Mouse (Mus musculus) duodenum, adult 2 months (tissue): ENCODE data around the gene Mcrip2. TPM values are rescaled to one million over a fixed set of nuclear protein-coding genes. Genes with fewer than 3 reads are reported as not detected.

Source experiments
- polyA plus RNA-seq: library from polyadenylated mRNA; depleted of rRNA; stranded (reverse); fragments of >200 nt; gene quantifications from 2 replicates; pipeline ENCODE4 v1.2.3, GENCODE M21; 2012; ENCODE audit warnings: low replicate concordance; rRNA removed

Gene Mcrip2
- polyA plus RNA-seq: 135 and 209 TPM in 2 replicates

DNA sequence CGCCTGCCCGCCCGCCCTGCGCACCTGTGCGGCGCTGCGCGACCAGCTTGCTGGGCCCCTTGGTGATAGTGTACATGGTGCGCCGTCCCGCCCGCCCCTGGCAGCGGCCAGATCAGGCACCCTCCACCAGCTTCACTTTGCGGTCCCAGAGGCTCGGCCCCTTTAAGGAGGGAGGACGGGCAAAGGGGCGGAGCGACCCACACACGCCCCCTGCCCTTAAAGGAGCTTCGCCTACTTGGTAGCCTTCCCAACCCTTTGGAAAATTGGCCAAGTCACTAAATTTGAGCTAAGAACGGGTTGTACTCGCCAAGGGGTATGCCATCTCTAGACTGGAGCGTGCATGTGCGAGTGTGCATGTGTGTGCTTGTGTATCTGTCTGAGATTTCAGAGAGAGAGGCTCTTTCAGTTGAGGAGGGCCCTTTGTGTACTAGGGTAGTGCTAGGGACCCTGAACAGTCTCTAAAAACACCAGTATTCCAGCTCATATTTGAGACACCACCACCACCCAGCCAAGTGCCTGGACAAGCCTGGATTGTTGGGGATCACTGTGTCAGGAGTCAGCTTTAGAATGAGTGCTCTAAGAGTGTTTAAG is at the start of gene Mcrip2:
Gene Mcrip2, minus strand, starts transcription at position 164 of the 591 bp plus-strand sequence.

GRCm38 (mm10) chr17:25880196-25880910 is 11.8 kb upstream of the Mcrip2 start, which contains the start of gene Wfikkn1:
Gene Wfikkn1 (minus strand): TSS chr17:25880858.

DNA sequence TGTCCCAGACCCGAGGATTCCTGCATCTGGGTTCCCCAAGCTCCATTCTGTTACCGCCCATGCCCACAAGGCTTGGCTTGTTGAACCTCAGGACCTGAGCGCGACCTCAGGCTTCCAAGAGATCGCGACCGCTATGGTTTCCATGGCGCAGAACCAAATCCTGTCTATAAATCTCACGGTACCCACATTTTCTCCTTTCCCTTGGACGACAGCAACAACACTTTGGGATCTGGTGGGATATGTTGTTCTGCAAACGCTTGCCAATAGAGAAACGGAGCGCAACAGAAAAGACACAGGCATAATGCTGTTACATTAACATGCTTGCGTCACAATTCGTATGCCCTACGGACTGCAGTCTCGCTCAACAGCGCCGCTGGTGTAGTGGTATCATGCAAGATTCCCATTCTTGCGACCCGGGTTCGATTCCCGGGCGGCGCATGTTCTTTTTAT is 6.2 kb upstream of the Mcrip2 start, which contains the start of gene Mettl26:
Gene Mettl26, plus strand, starts transcription at position 354 of the 450 bp plus-strand sequence.

DNA sequence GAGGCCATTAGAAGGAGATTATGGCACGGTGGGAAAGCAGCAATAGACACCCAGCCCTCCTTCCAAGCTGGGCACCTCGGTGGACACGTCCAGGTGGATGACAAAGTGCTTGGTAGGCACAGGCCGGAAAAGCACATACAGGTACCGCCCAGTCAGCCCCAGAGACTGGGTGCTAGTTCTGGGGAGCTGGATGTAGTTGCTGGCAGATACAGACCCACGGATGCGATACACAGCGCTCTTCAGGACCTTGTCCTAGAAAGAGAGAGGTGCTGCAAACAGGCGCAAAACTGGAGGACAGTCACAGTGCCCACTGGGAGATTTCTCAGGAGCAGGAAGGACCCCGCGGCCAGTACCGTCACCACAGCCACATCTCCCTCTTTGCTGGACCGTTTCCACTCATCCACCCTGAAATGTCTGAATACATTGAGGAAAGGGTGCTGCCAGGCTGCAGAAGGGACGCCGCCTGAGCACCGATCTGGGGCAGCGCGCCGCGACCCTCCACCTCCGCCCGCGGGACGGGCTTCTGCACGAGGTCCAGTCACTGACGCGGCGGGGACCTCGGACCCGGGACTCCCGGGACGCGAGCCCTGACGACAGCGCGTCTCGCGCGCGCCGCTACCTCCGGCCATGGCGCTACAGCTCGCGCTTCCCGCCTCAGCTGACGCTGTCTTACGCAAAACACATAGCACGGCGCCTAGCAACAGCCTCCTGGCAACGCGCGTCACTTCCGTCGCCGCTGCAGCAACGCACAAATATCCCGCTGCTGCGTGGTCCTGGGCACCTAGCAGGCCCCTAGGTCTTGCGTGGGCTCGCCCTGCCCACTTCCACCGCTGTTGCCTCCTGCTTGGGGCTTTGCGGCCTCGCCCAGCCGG is 7.5 kb downstream of the Mcrip2 start, which contains the start of gene Wdr90:
Gene Wdr90, minus strand, starts transcription at position 670 of the 872 bp plus-strand sequence.

GRCm38 (mm10) chr17:25844396-25844901 is 24.1 kb downstream of the Mcrip2 start, which contains the start of gene Rhot2:
Gene Rhot2 (minus strand): TSS chr17:25844851.

DNA sequence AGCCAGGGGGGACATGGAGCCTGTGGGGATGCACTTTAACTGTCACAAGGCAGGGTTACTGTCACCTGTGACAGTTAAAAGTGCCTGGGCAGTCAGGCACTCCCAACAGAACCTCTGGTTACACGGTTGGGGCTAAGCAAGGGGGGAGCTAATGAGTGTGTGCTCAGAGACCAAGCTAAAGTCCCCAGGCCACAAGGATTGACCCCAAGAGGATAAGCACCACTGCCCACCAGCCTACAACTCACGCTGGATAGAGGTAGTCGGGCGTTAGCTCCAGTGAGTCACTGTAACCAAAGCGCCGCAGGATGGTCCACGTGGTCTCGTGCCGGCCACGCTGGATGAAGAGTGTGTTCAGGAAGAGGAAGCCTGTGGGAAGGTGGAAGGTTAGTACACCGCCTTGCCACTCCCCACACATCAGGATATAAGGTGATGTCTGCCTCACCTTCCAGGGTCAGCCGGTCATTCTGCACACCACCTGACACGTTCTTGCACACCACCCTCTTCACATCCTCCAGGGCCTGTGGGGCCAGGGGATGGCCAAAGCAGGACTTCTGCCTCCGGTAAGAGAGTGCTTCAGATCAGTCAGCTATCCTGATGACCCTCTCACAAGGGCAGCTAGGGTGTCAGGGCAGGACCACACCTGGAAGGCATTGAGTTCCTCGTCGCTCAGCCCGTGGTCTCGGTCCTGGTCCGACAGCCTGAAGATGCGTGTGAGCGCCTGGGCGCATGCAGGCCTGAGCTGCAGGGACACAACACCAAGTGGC is 27.3 kb downstream of the Mcrip2 start, which contains the start of gene Gm20683:
Gene Gm20683, minus strand, starts transcription at position 647 of the 764 bp plus-strand sequence.

DNA sequence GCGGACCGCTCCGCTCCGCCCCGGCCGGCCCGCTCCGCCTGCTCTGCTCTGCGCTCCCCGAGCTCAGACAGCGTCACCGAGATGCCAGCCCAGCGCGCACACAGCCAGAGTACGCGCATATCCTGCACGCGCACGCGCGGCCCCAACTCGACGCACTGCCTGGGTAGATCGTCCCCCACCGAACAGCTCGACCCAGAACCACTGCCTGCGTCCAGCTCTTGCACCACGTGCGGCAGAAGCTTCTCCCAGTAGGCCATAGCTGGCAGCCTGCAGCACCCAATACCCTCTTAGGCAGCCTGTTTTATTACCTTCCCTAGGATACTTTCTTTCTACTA is 31.5 kb downstream of the Mcrip2 start, which contains the start of gene Rhbdl1:
Gene Rhbdl1, minus strand, starts transcription at position 220 of the 335 bp plus-strand sequence.

GRCm38 (mm10) chr17:25833291-25833663 is 35.3 kb downstream of the Mcrip2 start, which contains the start of gene Stub1:
Gene Stub1 (minus strand): TSS chr17:25833404.

GRCm38 (mm10) chr17:25828712-25829557 is 39.6 kb downstream of the Mcrip2 start, which contains the start of gene Jmjd8:
Gene Jmjd8 (plus strand): TSS chr17:25828867.

GRCm38 (mm10) chr17:25823452-25823851 is 45.1 kb downstream of the Mcrip2 start, which contains the start of gene Wdr24:
Gene Wdr24 (plus strand): TSS chr17:25823627.

Other genes starting within 250 kb of the Mcrip2 start
- 0.23 TPM in 1 of 2 replicates, not detected in the other for gene Gng13, start 151.6 kb downstream of the Mcrip2 start, polyA plus RNA-seq
- 10.7 and 13.7 TPM in 2 replicates for gene Chtf18, start 141.3 kb downstream of the Mcrip2 start, polyA plus RNA-seq
- gene Rpusd1, start 141.1 kb downstream of the Mcrip2 start, polyA plus RNA-seq: 23.9 and 28.5 TPM in 2 replicates
- gene Mslnl, start 132.7 kb downstream of the Mcrip2 start, polyA plus RNA-seq: 0.27 and 0.29 TPM in 2 replicates
- gene Msln, start 114.4 kb downstream of the Mcrip2 start, polyA plus RNA-seq: 2.2 and 3.4 TPM in 2 replicates
- gene Narfl, start 95.0 kb downstream of the Mcrip2 start, polyA plus RNA-seq: 11.9 and 15.5 TPM in 2 replicates
- gene Haghl, start 83.1 kb downstream of the Mcrip2 start, polyA plus RNA-seq: 26.8 and 27.4 TPM in 2 replicates
- gene Ccdc78, start 82.2 kb downstream of the Mcrip2 start, polyA plus RNA-seq: 0.06 TPM in 1 of 2 replicates, not detected in the other
- gene Fam173a, start 75.9 kb downstream of the Mcrip2 start, polyA plus RNA-seq: 94.1 and 137 TPM in 2 replicates
- not detected in 2 replicates for gene AC134908.4, start 73.1 kb downstream of the Mcrip2 start, polyA plus RNA-seq
- gene Metrn, start 71.6 kb downstream of the Mcrip2 start, polyA plus RNA-seq: 29.1 and 38.2 TPM in 2 replicates
- gene Fbxl16, start 59.7 kb downstream of the Mcrip2 start, polyA plus RNA-seq: 2.5 and 4.1 TPM in 2 replicates
- 27.2 and 27.4 TPM in 2 replicates for gene Wdr24, start 45.1 kb downstream of the Mcrip2 start, polyA plus RNA-seq
- gene Jmjd8, start 39.9 kb downstream of the Mcrip2 start, polyA plus RNA-seq: 43.0 and 55.8 TPM in 2 replicates
- 105 and 167 TPM in 2 replicates for gene Stub1, start 35.4 kb downstream of the Mcrip2 start, polyA plus RNA-seq
- 6.5 and 12.9 TPM in 2 replicates for gene Rhbdl1, start 31.5 kb downstream of the Mcrip2 start, polyA plus RNA-seq
- gene Gm20683, start 27.0 kb downstream of the Mcrip2 start, polyA plus RNA-seq: 68.5 and 82.6 TPM in 2 replicates
- gene Rhot2, start 23.9 kb downstream of the Mcrip2 start, polyA plus RNA-seq: 122 and 144 TPM in 2 replicates
- 9.5 and 30.5 TPM in 2 replicates for gene Wdr90, start 7.3 kb downstream of the Mcrip2 start, polyA plus RNA-seq
- gene Mettl26, start 6.3 kb upstream of the Mcrip2 start, polyA plus RNA-seq: 162 and 249 TPM in 2 replicates
- gene Wfikkn1, start 12.1 kb upstream of the Mcrip2 start, polyA plus RNA-seq: 1.3 and 1.9 TPM in 2 replicates
- gene Rab40c, start 51.0 kb upstream of the Mcrip2 start, polyA plus RNA-seq: 38.2 and 46.0 TPM in 2 replicates
- 69.2 and 87.1 TPM in 2 replicates for gene Pigq, start 76.2 kb upstream of the Mcrip2 start, polyA plus RNA-seq
- gene Nhlrc4, start 76.2 kb upstream of the Mcrip2 start, polyA plus RNA-seq: not detected in 2 replicates
- not detected in 2 replicates for gene A930017K11Rik, start 83.8 kb upstream of the Mcrip2 start, polyA plus RNA-seq
- gene Capn15, start 117.0 kb upstream of the Mcrip2 start, polyA plus RNA-seq: 74.2 and 92.9 TPM in 2 replicates
- gene Rab11fip3, start 200.8 kb upstream of the Mcrip2 start, polyA plus RNA-seq: 46.4 and 91.6 TPM in 2 replicates
- 15.3 and 18.5 TPM in 2 replicates for gene Decr2, start 221.6 kb upstream of the Mcrip2 start, polyA plus RNA-seq
- 12.7 and 15.1 TPM in 2 replicates for gene Nme4, start 226.8 kb upstream of the Mcrip2 start, polyA plus RNA-seq
- 256 and 334 TPM in 2 replicates for gene Tmem8, start 244.5 kb upstream of the Mcrip2 start, polyA plus RNA-seq